Mouse (Mus musculus) neural tube, embryonic 12.5 days (tissue): ENCODE measurements at regions not wholly inside any gene's neighbourhood (a gene's known extent, or its start where the extent isn't known, plus 50 kb on each side); places are given as distances from the start of the nearest gene placed in this dataset.

Source experiments
- ATAC-seq: fragments of 200-750 bp; cut with Nextera tagmentation; 2 replicates; pipeline ENCODE4 v1.8.0; 2017; ENCODE audit warnings: low read depth, mild to moderate bottlenecking, moderate TSS enrichment, moderate library complexity; ENCODE audit not compliant: low FRiP score
- H3K27ac ChIP-seq: fragments of 300-500 bp; sonication (generic); 2 replicates; pipeline ENCODE4 v1.5.1; 2016
- H3K27me3 ChIP-seq: fragments of 300-500 bp; sonication (generic); replicated peaks from 2 replicates; pipeline ENCODE4 v1.6.1; 2016; ENCODE audit warnings: mild to moderate bottlenecking
- H3K36me3 ChIP-seq: fragments of 300-500 bp; sonication (generic); 2 replicates; pipeline ENCODE4 v1.6.1; 2016; ENCODE audit warnings: mild to moderate bottlenecking
- H3K4me1 ChIP-seq: fragments of 300-500 bp; sonication (generic); 2 replicates; pipeline ENCODE4 v1.6.1; 2016
- H3K4me2 ChIP-seq: fragments of 300-500 bp; sonication (generic); replicated peaks from 2 replicates; pipeline ENCODE4 v1.6.1; 2016; ENCODE audit warnings: mild to moderate bottlenecking
- H3K4me3 ChIP-seq: fragments of 300-500 bp; sonication (generic); 2 replicates; pipeline ENCODE4 v1.5.1; 2016
- H3K9ac ChIP-seq: fragments of 300-500 bp; sonication (generic); 2 replicates; pipeline ENCODE4 v1.6.1; 2016; ENCODE audit warnings: mild to moderate bottlenecking
- H3K9me3 ChIP-seq: fragments of 300-500 bp; sonication (generic); 2 replicates; pipeline ENCODE4 v1.6.1; 2016; ENCODE audit warnings: mild to moderate bottlenecking
- WGBS: fragments of 180-500 bp; shearing (Covaris S2); methylation state at CpG from one replicate; pipeline ENCODE4 v1.1.7; 2016; 5-methylcytosine and 5-hydroxymethylcytosine counted together

- Histone ChIP-seq H3K4me3 (no peak overlapping the region), H3K36me3 (no peaks in the 10 kb centered on the region), H3K9me3 (no peaks in the 10 kb centered on the region), H3K9ac (no peak overlapping the region), H3K4me1 (no peaks in the 10 kb centered on the region), H3K4me2 (no peak overlapping the region), H3K27ac (no peak overlapping the region), H3K27me3 (no peaks in the 10 kb centered on the region)
- 92% methylated on average over 8 of the region's 8 CpGs for WGBS
- ATAC-seq: no peak
Measured at GRCm38 (mm10) chr5:90164434-90164833, 59.4 kb downstream of the Cox18 start.

- H3K4me2 ChIP-seq: no peak overlapping the region
- no peaks in the 10 kb centered on the region for H3K4me1 ChIP-seq
- H3K4me3 ChIP-seq: no peak overlapping the region
- no peak for ATAC-seq
- H3K9ac ChIP-seq: no peak overlapping the region
- no peaks in the 10 kb centered on the region for H3K9me3 ChIP-seq
- H3K36me3 ChIP-seq: no peaks in the 10 kb centered on the region
- WGBS: 75% methylated on average over 18 of the region's 18 CpGs
- H3K27me3 ChIP-seq: no peaks in the 10 kb centered on the region
- no peak overlapping the region for H3K27ac ChIP-seq
Measured at GRCm38 (mm10) chr5:90163033-90163859, 60.6 kb downstream of the Cox18 start.

- H3K4me3 ChIP-seq: no peak overlapping the region
- H3K36me3 ChIP-seq: no peaks in the 10 kb centered on the region
- no peaks in the 10 kb centered on the region for H3K9me3 ChIP-seq
- 58% methylated on average over 4 of the region's 4 CpGs for WGBS
- H3K4me2 ChIP-seq: no peak overlapping the region
- no peak overlapping the region for H3K27ac ChIP-seq
- no peaks in the 10 kb centered on the region for H3K27me3 ChIP-seq
- no peak for ATAC-seq
- no peaks in the 10 kb centered on the region for H3K4me1 ChIP-seq
- H3K9ac ChIP-seq: no peak overlapping the region
Measured at GRCm38 (mm10) chr5:90160281-90160680, 63.5 kb downstream of the Cox18 start.

GRCm38 (mm10) chr5:90156522-90156921 is 67.3 kb downstream of the Cox18 start:
- Histone ChIP-seq H3K4me3 (no peak overlapping the region), H3K27ac (no peak overlapping the region), H3K36me3 (no peaks in the 10 kb centered on the region), H3K9me3 (no peaks in the 10 kb centered on the region), H3K4me2 (no peak overlapping the region), H3K27me3 (no peaks in the 10 kb centered on the region), H3K4me1 (no peaks in the 10 kb centered on the region), H3K9ac (no peak overlapping the region)
- WGBS: 90% methylated on average over 4 of the region's 4 CpGs
- no peak for ATAC-seq

- Histone ChIP-seq H3K4me1 (no peaks in the 10 kb centered on the region), H3K4me3 (no peak overlapping the region), H3K4me2 (no peak overlapping the region), H3K36me3 (no peaks in the 10 kb centered on the region), H3K9ac (no peak overlapping the region), H3K9me3 (no peaks in the 10 kb centered on the region), H3K27ac (no peak overlapping the region), H3K27me3 (no peaks in the 10 kb centered on the region)
- no peak for ATAC-seq
- 85% methylated on average over 22 of the region's 22 CpGs for WGBS
Measured at GRCm38 (mm10) chr5:90149611-90150532, 73.9 kb downstream of the Cox18 start.

- Histone ChIP-seq H3K9me3 (no peaks in the 10 kb centered on the region), H3K27me3 (no peaks in the 10 kb centered on the region), H3K4me3 (no peak overlapping the region), H3K9ac (no peak overlapping the region), H3K36me3 (no peaks in the 10 kb centered on the region), H3K4me2 (no peak overlapping the region), H3K27ac (no peak overlapping the region), H3K4me1 (no peaks in the 10 kb centered on the region)
- 83% methylated on average over 7 of the region's 7 CpGs for WGBS
- no peak for ATAC-seq
Measured at GRCm38 (mm10) chr5:90135971-90136370, 87.8 kb downstream of the Cox18 start.

GRCm38 (mm10) chr5:90107036-90107435 is 116.8 kb downstream of the Cox18 start:
- Histone ChIP-seq H3K36me3 (no peaks in the 10 kb centered on the region), H3K27ac (no peak overlapping the region), H3K9ac (no peak overlapping the region), H3K4me2 (no peak overlapping the region), H3K27me3 (no peaks in the 10 kb centered on the region), H3K9me3 (no peaks in the 10 kb centered on the region), H3K4me1 (no peaks in the 10 kb centered on the region), H3K4me3 (no peak overlapping the region)
- no peak for ATAC-seq
- WGBS: 93% methylated on average over 1 of the region's 1 CpGs

- WGBS: 78% methylated on average over 7 of the region's 7 CpGs
- Histone ChIP-seq H3K4me1 (no peaks in the 10 kb centered on the region), H3K4me2 (no peak overlapping the region), H3K9me3 (no peaks in the 10 kb centered on the region), H3K36me3 (no peaks in the 10 kb centered on the region), H3K27ac (no peak overlapping the region), H3K4me3 (no peak overlapping the region), H3K27me3 (no peaks in the 10 kb centered on the region), H3K9ac (no peak overlapping the region)
- ATAC-seq: no peak
Measured at GRCm38 (mm10) chr5:90104672-90105071, 119.1 kb downstream of the Cox18 start.

GRCm38 (mm10) chr5:90088541-90088940 is 135.3 kb downstream of the Cox18 start:
- no peak for ATAC-seq
- Histone ChIP-seq H3K4me1 (no peaks in the 10 kb centered on the region), H3K27ac (no peak overlapping the region), H3K4me2 (no peak overlapping the region), H3K9me3 (no peaks in the 10 kb centered on the region), H3K4me3 (no peak overlapping the region), H3K9ac (no peak overlapping the region), H3K36me3 (no peaks in the 10 kb centered on the region), H3K27me3 (no peaks in the 10 kb centered on the region)
- 89% methylated on average over 7 of the region's 7 CpGs for WGBS

GRCm38 (mm10) chr5:90086491-90086890 is 137.3 kb downstream of the Cox18 start:
- no peaks in the 10 kb centered on the region for H3K36me3 ChIP-seq
- H3K4me3 ChIP-seq: no peak overlapping the region
- H3K27me3 ChIP-seq: no peaks in the 10 kb centered on the region
- WGBS: 85% methylated on average over 6 of the region's 6 CpGs
- H3K4me2 ChIP-seq: no peak overlapping the region
- no peak for ATAC-seq
- H3K9ac ChIP-seq: no peak overlapping the region
- no peaks in the 10 kb centered on the region for H3K4me1 ChIP-seq
- no peaks in the 10 kb centered on the region for H3K9me3 ChIP-seq
- no peak overlapping the region for H3K27ac ChIP-seq

- WGBS: 91% methylated on average over 6 of the region's 6 CpGs
- no peaks in the 10 kb centered on the region for H3K27me3 ChIP-seq
Measured at GRCm38 (mm10) chr5:90077025-90077536, 146.7 kb downstream of the Cox18 start.

GRCm38 (mm10) chr5:90075629-90076349 is 148.0 kb downstream of the Cox18 start:
- Histone ChIP-seq H3K4me3 (no peak overlapping the region), H3K9ac (no peak overlapping the region), H3K27ac (no peak overlapping the region), H3K4me2 (no peak overlapping the region), H3K36me3 (no peaks in the 10 kb centered on the region), H3K9me3 (no peaks in the 10 kb centered on the region), H3K27me3 (no peaks in the 10 kb centered on the region), H3K4me1 (no peaks in the 10 kb centered on the region)
- 92% methylated on average over 11 of the region's 11 CpGs for whole genome bisulfite sequencing
- no peak for ATAC-seq

More at GRCm38 (mm10) chr5:90077025-90077536, 146.7 kb downstream of the Cox18 start:
- H3K4me1 ChIP-seq: no peaks in the 10 kb centered on the region
- ATAC-seq: no peak
- H3K9ac ChIP-seq: no peak overlapping the region
- H3K36me3 ChIP-seq: no peaks in the 10 kb centered on the region
- H3K9me3 ChIP-seq: no peaks in the 10 kb centered on the region
- no peak overlapping the region for H3K4me3 ChIP-seq
- no peak overlapping the region for H3K27ac ChIP-seq
- no peak overlapping the region for H3K4me2 ChIP-seq
